Mouse (Mus musculus) intestine, postnatal 0 days (tissue): Measurements from ENCODE around the gene Slc25a24. TPM values are rescaled to one million over a fixed set of nuclear protein-coding genes. Genes with fewer than 3 reads are reported as not detected.

ENCODE experiments used
- ATAC-seq: fragments of 200-750 bp; cut with Nextera tagmentation; 2 replicates; pipeline ENCODE4 v1.8.0; 2017; ENCODE audit warnings: mild to moderate bottlenecking, moderate TSS enrichment, moderate library complexity
- H3K27ac ChIP-seq: fragments of 300-500 bp; sonication (generic); 2 replicates; pipeline ENCODE4 v1.5.1; 2014; ENCODE audit warnings: mild to moderate bottlenecking, low read depth, low read length, moderate library complexity
- H3K27me3 ChIP-seq: fragments of 300-500 bp; sonication (generic); replicated peaks from 2 replicates; pipeline ENCODE4 v1.6.1; 2014; ENCODE audit warnings: low read length, mixed read lengths; ENCODE audit not compliant: control insufficient read depth, insufficient read depth
- H3K36me3 ChIP-seq: fragments of 300-500 bp; sonication (generic); 2 replicates; pipeline ENCODE4 v1.6.1; 2014; ENCODE audit warnings: mild to moderate bottlenecking, moderate library complexity; ENCODE audit not compliant: control insufficient read depth, insufficient read depth
- H3K4me1 ChIP-seq: fragments of 300-500 bp; sonication (generic); replicated peaks from 2 replicates; pipeline ENCODE4 v1.6.1; 2014; ENCODE audit warnings: antibody characterized with exemption, low read length, mixed read lengths; ENCODE audit not compliant: control insufficient read depth, insufficient read depth
- H3K4me2 ChIP-seq: fragments of 300-500 bp; sonication (generic); replicated peaks from 2 replicates; pipeline ENCODE4 v1.6.1; 2014; ENCODE audit warnings: low read depth, mild to moderate bottlenecking, moderate library complexity
- H3K4me3 ChIP-seq: fragments of 300-500 bp; sonication (generic); 2 replicates; pipeline ENCODE4 v1.5.1; 2014; ENCODE audit warnings: low read depth, low read length
- H3K9ac ChIP-seq: fragments of 300-500 bp; sonication (generic); 2 replicates; pipeline ENCODE4 v1.6.1; 2014; ENCODE audit warnings: mild to moderate bottlenecking, low read depth, low read length
- H3K9me3 ChIP-seq: fragments of 300-500 bp; sonication (generic); 2 replicates; pipeline ENCODE4 v1.6.1; 2016; ENCODE audit warnings: mixed run types; ENCODE audit not compliant: control insufficient read depth
- CTCF ChIP-seq: sonication (generic); IDR thresholded peaks from 2 replicates; pipeline ENCODE4 v1.5.1; 2016; ENCODE audit warnings: low read depth, mild to moderate bottlenecking, control low read depth, antibody characterized with exemption, moderate library complexity
- WGBS: fragments of 180-500 bp; shearing (Covaris S2); extraction: QIAGEN DNeasy Blood & Tissue Kit; methylation state at CpG from one replicate; pipeline ENCODE4 v1.1.7; 2014; 5-methylcytosine and 5-hydroxymethylcytosine counted together
- polyA plus RNA-seq: library from polyadenylated mRNA; unstranded; fragments of >200 nt; fragmentation: Nextera tagmentation; extraction: Ambion mirVana; gene quantifications from 2 replicates; pipeline ENCODE4 v1.2.1, GENCODE M21; 2015

Gene Slc25a24
- polyA plus RNA-seq, result 18.7 and 20.9 TPM in 2 replicates

- Histone ChIP-seq H3K4me1 (0 out of 2 replicates have a peak, but pooled peaks cover 5% of the 10 kb centered on the region), H3K4me3 (peak within 1 kb of the TSS; percentile 89), H3K27me3 (no peaks in the 10 kb centered on the region), H3K36me3 (no peaks in the 10 kb centered on the region), H3K4me2 (peak within 1 kb of the TSS; percentile 89), H3K9ac (peak within 1 kb of the TSS; percentile 91), H3K27ac (peak within 1 kb of the TSS; percentile 94), H3K9me3 (no peaks in the 10 kb centered on the region)
- peak; percentile 89 for ATAC-seq
- TF ChIP-seq CTCF, result no peak
- WGBS, result 2% methylated on average over 39 of the region's 49 CpGs
Observed at GRCm38 (mm10) chr3:109122641-109123530, at the start of gene Slc25a24. Slc25a24 (plus strand) TSS chr3:109123149.

GRCm38 (mm10) chr3:109080169-109080568 is 42.8 kb upstream of the Slc25a24 start, which contains the start of gene Slc25a54:
Slc25a54 (plus strand) TSS chr3:109080469.
- TF ChIP-seq CTCF, result no peak
- Histone ChIP-seq H3K9ac (no peak within 1 kb of the TSS), H3K4me3 (no peak within 1 kb of the TSS), H3K4me2 (no peak within 1 kb of the TSS), H3K27me3 (no peaks in the 10 kb centered on the region), H3K4me1 (no peaks in the 10 kb centered on the region), H3K9me3 (no peaks in the 10 kb centered on the region), H3K36me3 (no peaks in the 10 kb centered on the region), H3K27ac (no peak within 1 kb of the TSS)
- WGBS, result 93% methylated on average over 17 of the region's 17 CpGs
- no peak for ATAC-seq

DNA sequence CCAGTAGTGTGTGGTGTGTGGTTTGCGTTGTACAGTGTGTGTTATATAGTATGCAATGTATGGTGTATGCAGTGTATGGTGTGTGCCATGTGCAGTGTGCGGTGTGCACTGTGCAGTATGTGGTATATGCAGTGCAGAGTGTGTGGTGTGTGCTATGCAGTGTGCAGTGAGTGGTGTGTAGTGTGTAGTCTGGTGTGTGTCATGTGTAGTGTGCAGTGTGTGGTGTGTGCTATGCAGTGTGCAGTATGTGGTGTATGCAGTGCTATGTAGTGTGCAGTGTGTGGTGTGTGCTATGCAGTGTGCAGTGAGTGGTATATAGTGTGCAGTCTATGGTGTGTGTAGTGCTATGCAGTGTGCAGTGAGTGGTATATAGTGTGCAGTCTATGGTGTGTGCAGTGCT is 38.5 kb upstream of the Slc25a24 start:
- Histone ChIP-seq H3K27me3 (no peaks in the 10 kb centered on the region), H3K36me3 (no peaks in the 10 kb centered on the region), H3K4me1 (no peaks in the 10 kb centered on the region), H3K9ac (no peak overlapping the region), H3K4me3 (no peak overlapping the region), H3K27ac (no peak overlapping the region), H3K4me2 (no peak overlapping the region), H3K9me3 (no peaks in the 10 kb centered on the region)
- ATAC-seq, result no peak
- 92% methylated on average over 2 of the region's 2 CpGs for WGBS
- TF ChIP-seq CTCF, result no peak

DNA sequence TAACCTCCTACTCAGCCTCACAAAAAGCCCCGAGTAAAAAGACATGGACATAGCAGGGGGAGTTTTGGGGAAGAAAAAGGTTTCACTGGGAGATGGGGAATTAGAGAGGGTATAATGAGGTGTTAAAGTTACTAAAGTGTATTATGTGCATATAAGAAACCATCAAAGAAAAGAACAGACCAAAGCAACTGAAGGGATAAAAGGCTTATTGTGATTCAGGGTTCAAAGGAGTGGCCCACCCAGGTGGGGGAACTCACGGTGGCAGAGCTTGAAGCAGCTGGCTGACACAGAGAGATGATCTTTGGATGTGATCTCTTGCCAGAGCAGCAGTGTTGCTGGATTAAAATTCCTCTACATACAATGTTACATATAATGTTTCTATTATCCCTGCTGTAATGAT is 34.5 kb upstream of the Slc25a24 start:
- H3K4me2 ChIP-seq, result no peak overlapping the region
- 28% methylated on average over 2 of the region's 2 CpGs for WGBS
- no peak overlapping the region for H3K4me3 ChIP-seq
- H3K36me3 ChIP-seq, result no peaks in the 10 kb centered on the region
- ATAC-seq, result no peak
- no peak overlapping the region for H3K27ac ChIP-seq
- TF ChIP-seq CTCF, result no peak
- H3K9me3 ChIP-seq, result no peaks in the 10 kb centered on the region
- H3K27me3 ChIP-seq, result no peaks in the 10 kb centered on the region
- H3K4me1 ChIP-seq, result no peaks in the 10 kb centered on the region
- H3K9ac ChIP-seq, result no peak overlapping the region

DNA sequence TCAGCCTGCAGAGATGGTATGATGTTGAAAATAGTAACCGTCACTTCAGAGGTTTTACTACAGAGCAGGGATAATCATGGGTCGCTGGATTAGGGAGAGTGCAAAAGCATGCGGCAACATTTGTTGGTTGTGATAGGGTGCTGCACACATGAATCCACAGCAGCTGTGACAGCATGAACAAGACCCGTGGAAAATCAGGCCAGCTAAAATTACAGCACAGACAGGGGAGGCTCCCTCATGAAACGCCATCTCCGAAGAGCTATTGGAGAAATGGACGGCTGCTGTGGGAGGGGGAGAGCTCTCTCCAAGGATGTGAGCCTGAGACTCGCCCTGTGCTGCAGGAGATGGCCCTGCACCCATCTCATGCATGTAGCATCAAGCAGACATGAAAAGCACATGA is 18.2 kb upstream of the Slc25a24 start:
- no peak overlapping the region for H3K4me2 ChIP-seq
- no peak overlapping the region for H3K4me3 ChIP-seq
- H3K27ac ChIP-seq, result no peak overlapping the region
- no peaks in the 10 kb centered on the region for H3K27me3 ChIP-seq
- no peak for TF ChIP-seq CTCF
- WGBS, result 53% methylated on average over 8 of the region's 8 CpGs
- H3K9ac ChIP-seq, result no peak overlapping the region
- ATAC-seq, result no peak
- H3K4me1 ChIP-seq, result no peaks in the 10 kb centered on the region
- H3K36me3 ChIP-seq, result no peaks in the 10 kb centered on the region
- H3K9me3 ChIP-seq, result no peaks in the 10 kb centered on the region

GRCm38 (mm10) chr3:109117136-109117535 is 5.8 kb upstream of the Slc25a24 start:
- H3K9ac ChIP-seq, result no peak overlapping the region
- no peak overlapping the region for H3K4me3 ChIP-seq
- H3K27me3 ChIP-seq, result no peaks in the 10 kb centered on the region
- peaks cover 5% of the 10 kb centered on the region; the same call in 1 of the 2 replicates for H3K9me3 ChIP-seq
- H3K4me2 ChIP-seq, result no peak overlapping the region
- no peak for TF ChIP-seq CTCF
- 0 out of 2 replicates have a peak, but pooled peaks have one; percentile 36 for ATAC-seq
- no peak overlapping the region for H3K27ac ChIP-seq
- H3K36me3 ChIP-seq, result no peaks in the 10 kb centered on the region
- H3K4me1 ChIP-seq, result 0 out of 2 replicates have a peak, but pooled peaks cover 3% of the 10 kb centered on the region
